Mouse (Mus musculus): ENCODE measurements around the gene Nt5dc1. TPM values are rescaled to one million over a fixed set of nuclear protein-coding genes. Genes with fewer than 3 reads are reported as not detected.
"Not testable (repeated sequence)": the region's sequence is repeated elsewhere in the genome, so short reads cannot be mapped to it uniquely, and the experiment has no call there.

The Nt5dc1 gene
- total RNA-seq (2014; rRNA removed; ENCODE audit: low replicate concordance) (0.42 and 6.8 TPM in 2 replicates), polyA plus RNA-seq (2015; fragmentation: Nextera tagmentation; extraction: Ambion mirVana) (6.3 and 7.5 TPM in 2 replicates)

GRCm38 (mm10) chr10:34418204-34418756 is at the start of gene Nt5dc1:
Gene Nt5dc1 (minus strand): TSS chr10:34418552.
- ATAC-seq (ENCODE audit: insufficient read depth, low read depth) = peak; percentile 100

GRCm38 (mm10) chr10:34464321-34464720 is 46.0 kb upstream of the Nt5dc1 start:
- Histone ChIP-seq H3K27ac (ENCODE audit: low read depth) (no peak overlapping the region), H3K27me3 (ENCODE audit: control insufficient read depth, insufficient read depth, low read length) (no peaks in the 10 kb centered on the region), H3K9me3 (replicated peaks; ENCODE audit: control insufficient read depth, low read length) (no peaks in the 10 kb centered on the region), H3K9ac (replicated peaks; ENCODE audit: low read depth, low read length) (no peak overlapping the region), H3K4me3 (ENCODE audit: low read depth, low read length) (no peak overlapping the region), H3K36me3 (replicated peaks; ENCODE audit: control insufficient read depth, insufficient read depth, low read length) (no peaks in the 10 kb centered on the region), H3K4me2 (ENCODE audit: low read depth, low read length) (no peak overlapping the region), H3K4me1 (ENCODE audit: control insufficient read depth, insufficient read depth) (no peaks in the 10 kb centered on the region)
- TF ChIP-seq EP300 (IDR thresholded peaks at IDR 0.05; ENCODE audit: low read depth) (no peak), CTCF (IDR thresholded peaks at IDR 0.05; ENCODE audit: low read depth) (no peak)
- 80% methylated on average over 4 of the region's 4 CpGs for WGBS
- ATAC-seq (ENCODE audit: insufficient read depth, low read depth) = no peak
- DNase-seq (ENCODE audit: low spot score) = no peak

More at GRCm38 (mm10) chr10:34418204-34418756, at the start of gene Nt5dc1:
- H3K27me3 ChIP-seq (ENCODE audit: control insufficient read depth, insufficient read depth, low read length) = no peaks in the 10 kb centered on the region
- TF ChIP-seq EP300 (IDR thresholded peaks at IDR 0.05; ENCODE audit: low read depth) (no peak), CTCF (IDR thresholded peaks at IDR 0.05; ENCODE audit: low read depth) (no peak)
- H3K4me3 ChIP-seq (ENCODE audit: low read depth, low read length) = peak within 1 kb of the TSS; percentile 62
- peak within 1 kb of the TSS; percentile 73 for H3K27ac ChIP-seq (ENCODE audit: low read depth)
- no peaks in the 10 kb centered on the region for H3K9me3 ChIP-seq (replicated peaks; ENCODE audit: control insufficient read depth, low read length)
- H3K9ac ChIP-seq (replicated peaks; ENCODE audit: low read depth, low read length) = peak within 1 kb of the TSS; percentile 78
- DNase-seq (ENCODE audit: low spot score) = peak; percentile 90
- H3K4me2 ChIP-seq (ENCODE audit: low read depth, low read length) = peak within 1 kb of the TSS; percentile 62
- peaks cover 10% of the 10 kb centered on the region; the same call in 1 of the 2 replicates for H3K4me1 ChIP-seq (ENCODE audit: control insufficient read depth, insufficient read depth)
- no peaks in the 10 kb centered on the region for H3K36me3 ChIP-seq (replicated peaks; ENCODE audit: control insufficient read depth, insufficient read depth, low read length)
- under 1% methylated on average over 49 of the region's 49 CpGs for WGBS

- DNase-seq (ENCODE audit: low spot score) (peak; percentile 15), ATAC-seq (ENCODE audit: insufficient read depth, low read depth) (no peak)
- Histone ChIP-seq H3K4me1 (ENCODE audit: control insufficient read depth, insufficient read depth) (no peaks in the 10 kb centered on the region), H3K4me2 (ENCODE audit: low read depth, low read length) (no peak overlapping the region), H3K4me3 (ENCODE audit: low read depth, low read length) (no peak overlapping the region), H3K27ac (ENCODE audit: low read depth) (no peak overlapping the region), H3K9me3 (replicated peaks; ENCODE audit: control insufficient read depth, low read length) (no peaks in the 10 kb centered on the region), H3K9ac (replicated peaks; ENCODE audit: low read depth, low read length) (no peak overlapping the region), H3K36me3 (replicated peaks; ENCODE audit: control insufficient read depth, insufficient read depth, low read length) (no peaks in the 10 kb centered on the region), H3K27me3 (ENCODE audit: control insufficient read depth, insufficient read depth, low read length) (no peaks in the 10 kb centered on the region)
- no peak for TF ChIP-seq EP300 (IDR thresholded peaks at IDR 0.05; ENCODE audit: low read depth)
- TF ChIP-seq CTCF (IDR thresholded peaks at IDR 0.05; ENCODE audit: low read depth) = no peak
- WGBS = 6% methylated on average over 4 of the region's 4 CpGs
These were observed 43.1 kb upstream of the Nt5dc1 start for GRCm38 (mm10) chr10:34461451-34461850.

- WGBS = 51% methylated on average over 1 of the region's 1 CpGs
- H3K4me1 ChIP-seq (ENCODE audit: control insufficient read depth, insufficient read depth) = no peaks in the 10 kb centered on the region
- H3K4me2 ChIP-seq (ENCODE audit: low read depth, low read length) = no peak overlapping the region
- DNase-seq (ENCODE audit: low spot score) (no peak), ATAC-seq (ENCODE audit: insufficient read depth, low read depth) (no peak)
- H3K9me3 ChIP-seq (replicated peaks; ENCODE audit: control insufficient read depth, low read length) = no peaks in the 10 kb centered on the region
- H3K36me3 ChIP-seq (replicated peaks; ENCODE audit: control insufficient read depth, insufficient read depth, low read length) = no peaks in the 10 kb centered on the region
- no peak for TF ChIP-seq EP300 (IDR thresholded peaks at IDR 0.05; ENCODE audit: low read depth)
- TF ChIP-seq CTCF (IDR thresholded peaks at IDR 0.05; ENCODE audit: low read depth) = no peak
- H3K27ac ChIP-seq (ENCODE audit: low read depth) = no peak overlapping the region
- no peak overlapping the region for H3K4me3 ChIP-seq (ENCODE audit: low read depth, low read length)
- no peak overlapping the region for H3K9ac ChIP-seq (replicated peaks; ENCODE audit: low read depth, low read length)
- H3K27me3 ChIP-seq (ENCODE audit: control insufficient read depth, insufficient read depth, low read length) = no peaks in the 10 kb centered on the region
These were observed 31.1 kb upstream of the Nt5dc1 start for GRCm38 (mm10) chr10:34449469-34449868.

GRCm38 (mm10) chr10:34434191-34434590 is 15.8 kb upstream of the Nt5dc1 start:
- ATAC-seq (ENCODE audit: insufficient read depth, low read depth); H3K9me3 ChIP-seq (replicated peaks; ENCODE audit: control insufficient read depth, low read length): not testable (repeated sequence)

GRCm38 (mm10) chr10:34431783-34432182 is 13.4 kb upstream of the Nt5dc1 start:
- Histone ChIP-seq H3K4me1 (ENCODE audit: control insufficient read depth, insufficient read depth) (no peaks in the 10 kb centered on the region), H3K36me3 (replicated peaks; ENCODE audit: control insufficient read depth, insufficient read depth, low read length) (no peaks in the 10 kb centered on the region), H3K27me3 (ENCODE audit: control insufficient read depth, insufficient read depth, low read length) (no peaks in the 10 kb centered on the region), H3K4me2 (ENCODE audit: low read depth, low read length) (no peak overlapping the region), H3K9me3 (replicated peaks; ENCODE audit: control insufficient read depth, low read length) (no peaks in the 10 kb centered on the region), H3K4me3 (ENCODE audit: low read depth, low read length) (no peak overlapping the region), H3K27ac (ENCODE audit: low read depth) (no peak overlapping the region), H3K9ac (replicated peaks; ENCODE audit: low read depth, low read length) (no peak overlapping the region)
- ATAC-seq (ENCODE audit: insufficient read depth, low read depth) (no peak), DNase-seq (ENCODE audit: low spot score) (peak; percentile 13)
- no peak for TF ChIP-seq EP300 (IDR thresholded peaks at IDR 0.05; ENCODE audit: low read depth)
- TF ChIP-seq CTCF (IDR thresholded peaks at IDR 0.05; ENCODE audit: low read depth) = peak; percentile 60

More at GRCm38 (mm10) chr10:34434191-34434590, 15.8 kb upstream of the Nt5dc1 start:
- not testable (repeated sequence) for H3K9ac ChIP-seq (replicated peaks; ENCODE audit: low read depth, low read length); H3K36me3 ChIP-seq (replicated peaks; ENCODE audit: control insufficient read depth, insufficient read depth, low read length); H3K27me3 ChIP-seq (ENCODE audit: control insufficient read depth, insufficient read depth, low read length); H3K4me3 ChIP-seq (ENCODE audit: low read depth, low read length); DNase-seq (ENCODE audit: low spot score); H3K4me1 ChIP-seq (ENCODE audit: control insufficient read depth, insufficient read depth); H3K27ac ChIP-seq (ENCODE audit: low read depth); H3K4me2 ChIP-seq (ENCODE audit: low read depth, low read length)
- WGBS = 92% methylated on average over 6 of the region's 14 CpGs

- not testable (repeated sequence) for H3K4me1 ChIP-seq (ENCODE audit: control insufficient read depth, insufficient read depth); H3K9me3 ChIP-seq (replicated peaks; ENCODE audit: control insufficient read depth, low read length); H3K27me3 ChIP-seq (ENCODE audit: control insufficient read depth, insufficient read depth, low read length); ATAC-seq (ENCODE audit: insufficient read depth, low read depth); H3K36me3 ChIP-seq (replicated peaks; ENCODE audit: control insufficient read depth, insufficient read depth, low read length); DNase-seq (ENCODE audit: low spot score); H3K27ac ChIP-seq (ENCODE audit: low read depth)
- peak overlapping the region; percentile 78; the same call in 1 of the 2 replicates for H3K9ac ChIP-seq (replicated peaks; ENCODE audit: low read depth, low read length)
- WGBS = 70% methylated on average over 4 of the region's 4 CpGs
- H3K4me3 ChIP-seq (ENCODE audit: low read depth, low read length) = peak overlapping the region; percentile 62
- H3K4me2 ChIP-seq (ENCODE audit: low read depth, low read length) = peak overlapping the region; percentile 62
These were observed 442 bp upstream of the Nt5dc1 start for GRCm38 (mm10) chr10:34418794-34419193.

Measured in heart, postnatal 0 days (tissue).